Mouse (Mus musculus) heart, adult 11 months (tissue): Measurements from ENCODE around the gene Mbtd1.
"Not testable (repeated sequence)": the region's sequence is repeated elsewhere in the genome, so short reads cannot be mapped to it uniquely, and the experiment has no call there.

Source experiments
- DNase-seq: peaks from one replicate; pipeline ENCODE4 v3.0.0; 2022

Mbtd1 gene

DNA sequence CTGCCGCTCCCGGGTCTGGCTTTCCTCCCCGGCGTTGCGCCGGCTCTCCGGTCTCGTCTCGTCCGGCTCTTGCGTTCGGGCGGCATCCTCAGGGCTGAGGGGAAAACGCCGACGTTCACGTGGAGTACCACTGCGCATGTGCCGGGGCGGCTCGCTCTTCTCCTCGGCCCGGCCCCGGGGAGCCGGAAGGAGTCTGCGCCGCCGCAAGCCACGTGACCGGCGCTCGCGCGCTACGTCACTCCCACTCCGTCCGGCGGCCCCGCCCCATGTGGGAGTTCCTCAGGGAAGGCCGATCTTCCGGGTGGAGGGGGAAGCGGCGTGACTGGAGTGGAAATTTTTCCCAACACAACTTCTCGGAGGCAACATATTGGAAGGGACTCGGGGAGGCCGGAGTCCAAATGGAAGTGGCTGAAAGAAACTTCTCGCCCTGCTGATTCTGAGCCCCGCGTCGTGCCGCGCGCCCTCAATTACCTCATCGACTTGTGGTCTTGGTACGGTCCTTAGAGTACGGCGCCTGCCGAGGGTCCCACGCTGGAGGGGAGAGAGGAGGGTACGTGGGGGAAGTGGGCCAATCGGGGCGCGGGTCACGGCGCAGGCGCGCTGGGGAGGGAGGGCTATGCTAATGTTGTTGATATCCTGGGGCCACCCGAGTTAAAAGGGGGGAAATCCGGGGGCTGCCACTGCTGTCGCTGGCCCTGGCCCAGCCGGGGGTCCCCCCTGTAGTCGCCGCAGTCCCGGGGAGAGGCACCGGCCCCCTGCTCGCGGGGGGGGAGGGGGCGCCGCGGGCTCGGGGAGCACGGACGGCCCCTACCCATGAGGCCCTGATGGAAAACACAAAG is at the start of gene Mbtd1, which contains the start of gene Utp18:
TSS of gene Mbtd1 (plus strand) at position 281 of the 839 bp plus-strand sequence.
TSS of gene Utp18 (minus strand) at position 195 of the 839 bp plus-strand sequence.
- DNase-seq, result peak; percentile 100

DNA sequence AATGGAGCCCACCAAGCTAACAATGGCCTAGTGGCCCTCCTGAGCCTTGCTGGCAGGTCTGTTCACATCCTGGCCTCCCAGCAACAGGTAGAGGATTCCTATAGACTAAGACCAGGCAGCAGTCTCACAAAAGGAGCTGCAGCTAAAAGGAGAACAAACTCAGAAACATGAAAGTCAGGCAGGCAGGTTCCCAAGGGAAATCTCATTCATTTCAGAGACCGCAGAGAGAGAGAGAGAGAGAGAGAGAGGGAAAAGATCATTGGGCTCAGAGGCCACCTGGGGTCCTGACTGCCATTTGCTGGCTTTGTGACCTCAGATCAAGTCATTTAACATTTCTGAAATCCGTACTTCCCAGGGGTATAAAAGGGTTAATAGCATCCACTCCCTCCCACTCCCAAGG is 38.3 kb upstream of the Mbtd1 start:
- DNase-seq, result no peak

DNA sequence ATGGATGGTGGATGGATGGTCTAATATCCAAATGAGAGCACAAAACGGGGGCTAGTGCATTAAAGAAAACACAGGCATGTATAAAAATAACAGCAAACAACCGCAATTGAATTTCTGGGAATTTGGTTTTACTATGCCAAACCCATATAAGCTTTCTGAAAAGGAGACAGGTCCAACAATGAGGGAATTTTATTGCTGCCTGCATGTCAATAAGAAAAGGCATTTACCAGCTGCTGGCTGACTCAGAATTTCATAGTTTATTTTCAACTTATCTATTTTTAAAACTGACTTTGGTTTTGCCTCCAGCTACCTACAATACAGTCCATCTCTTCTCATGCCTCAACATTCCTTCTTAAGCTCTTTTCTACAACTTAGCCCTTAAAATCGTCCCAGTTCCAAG is 33.1 kb upstream of the Mbtd1 start:
- DNase-seq, result no peak

DNA sequence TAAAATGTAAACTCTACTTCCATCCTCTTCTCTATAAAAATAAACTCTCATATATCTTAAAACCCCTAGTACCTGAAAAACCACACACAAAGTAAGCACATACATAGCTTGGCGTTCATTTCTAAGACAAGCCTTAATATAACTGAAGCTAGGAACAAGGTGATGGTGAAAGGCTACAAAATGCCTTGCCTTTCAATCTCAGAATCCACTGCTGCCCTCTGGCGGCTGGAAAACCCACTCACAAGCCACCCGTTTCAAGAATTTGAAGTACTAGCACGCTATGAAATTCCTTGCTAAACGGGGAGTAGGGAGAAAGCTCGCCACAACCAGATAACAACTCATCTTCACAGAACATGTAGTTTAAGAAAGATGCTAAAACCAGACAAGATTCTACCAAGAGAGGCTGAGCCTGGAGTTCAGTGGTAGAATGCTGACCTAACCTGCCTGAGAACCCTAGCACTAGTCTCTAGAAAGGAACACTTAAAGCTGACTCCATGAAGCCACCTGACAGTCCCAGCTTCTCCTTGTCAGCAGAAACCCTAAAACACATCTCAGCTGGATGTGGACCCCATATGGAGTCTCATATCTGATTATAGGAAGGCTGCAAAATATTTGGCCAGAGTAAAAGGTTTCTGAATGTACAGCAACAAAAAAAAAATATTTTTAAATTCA is 29.2 kb upstream of the Mbtd1 start:
- peak; percentile 91 for DNase-seq

DNA sequence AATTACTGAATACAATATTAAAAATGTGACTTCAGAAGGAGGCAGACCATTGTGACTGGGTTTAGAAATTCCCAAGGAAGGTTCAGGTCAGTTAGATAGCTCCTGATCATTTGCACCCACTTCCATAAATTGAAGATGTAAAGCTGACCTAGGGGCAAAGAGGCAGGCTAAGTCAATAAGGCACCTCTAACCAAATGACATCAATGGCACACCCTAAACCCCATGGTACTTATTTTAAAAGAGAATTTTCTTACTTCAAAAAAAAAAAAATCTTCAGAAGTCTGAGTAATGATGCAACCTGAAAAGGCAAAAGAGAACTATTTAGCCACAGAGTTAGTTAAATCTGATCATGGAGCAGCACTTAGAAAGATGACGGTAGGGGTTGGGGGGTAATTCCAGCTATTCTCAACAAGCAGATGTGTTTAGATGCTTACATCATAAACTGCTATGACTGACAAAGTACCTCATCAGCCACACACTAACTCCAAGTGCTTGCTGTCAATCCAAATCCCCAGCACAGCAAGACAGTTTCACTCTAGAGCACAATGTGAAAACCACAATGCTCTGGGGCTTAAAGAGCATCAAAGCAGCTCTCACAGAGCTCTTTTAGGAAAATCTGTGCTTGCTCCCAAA is 25.0 kb upstream of the Mbtd1 start:
- DNase-seq, result no peak

DNA sequence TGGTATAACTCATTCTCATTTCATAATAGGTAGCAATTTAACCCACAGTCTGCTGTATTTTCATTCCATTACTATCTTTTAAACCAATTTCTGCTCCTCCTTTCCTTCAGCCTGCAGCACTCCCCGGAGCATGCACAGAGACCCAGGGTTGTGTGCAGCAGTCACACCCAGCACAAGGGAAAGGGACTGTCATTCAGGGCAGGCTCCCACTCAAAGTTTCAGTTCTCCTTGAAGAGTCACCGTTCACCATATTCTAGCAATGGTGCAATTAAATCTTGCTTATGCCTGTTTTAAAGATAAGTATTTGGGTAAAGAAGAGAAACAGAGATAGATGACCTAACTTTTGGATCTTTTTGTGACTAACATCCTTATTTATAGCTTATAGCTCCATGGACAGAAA is 24.5 kb upstream of the Mbtd1 start:
- DNase-seq, result no peak

DNA sequence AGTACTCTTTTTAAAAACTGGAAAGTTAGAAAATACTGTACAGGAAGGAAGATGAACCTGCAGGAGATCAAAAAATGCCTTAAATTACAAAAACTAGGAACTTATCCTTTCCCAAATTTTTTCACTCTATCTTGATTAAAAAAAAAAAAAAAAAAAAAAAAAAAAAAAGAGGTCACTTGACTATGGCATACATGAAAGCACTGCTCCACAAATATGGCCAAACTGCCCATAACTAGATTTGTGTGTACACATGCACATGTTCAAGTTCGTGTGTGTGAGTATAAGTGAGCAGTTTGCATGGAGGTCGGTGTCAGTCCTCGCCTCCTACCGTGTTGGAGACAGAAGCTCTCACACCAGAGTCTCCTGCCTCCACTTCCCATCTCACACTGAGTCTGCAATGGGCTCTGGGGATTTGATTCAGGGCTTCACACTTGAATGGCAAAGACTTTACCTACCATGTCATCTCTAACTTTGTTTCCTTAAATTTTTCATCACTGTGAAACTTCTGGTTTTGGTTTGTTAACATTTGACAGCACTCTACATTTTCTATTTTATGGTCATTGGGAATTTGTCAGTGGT is 23.5 kb upstream of the Mbtd1 start:
- no peak for DNase-seq

DNA sequence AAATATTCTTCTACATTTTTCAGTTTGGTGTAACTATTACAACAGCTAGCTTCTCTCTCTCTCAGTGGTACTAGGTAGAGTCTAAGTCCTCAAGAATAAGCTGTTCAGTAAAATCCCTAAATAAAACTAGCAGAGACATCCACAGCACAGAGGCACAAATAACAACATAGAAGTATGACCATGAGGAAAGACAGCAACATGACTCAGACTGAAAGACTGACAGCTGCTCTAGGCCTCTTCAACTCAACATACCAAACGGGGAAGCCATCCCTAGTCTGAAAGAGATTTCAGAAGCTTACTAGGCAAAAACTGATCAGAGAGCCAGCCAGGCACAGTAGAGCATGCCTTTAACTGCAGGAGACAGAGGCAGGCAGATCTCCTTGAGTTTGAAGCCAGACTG is 23.0 kb upstream of the Mbtd1 start:
- DNase-seq, result no peak

DNA sequence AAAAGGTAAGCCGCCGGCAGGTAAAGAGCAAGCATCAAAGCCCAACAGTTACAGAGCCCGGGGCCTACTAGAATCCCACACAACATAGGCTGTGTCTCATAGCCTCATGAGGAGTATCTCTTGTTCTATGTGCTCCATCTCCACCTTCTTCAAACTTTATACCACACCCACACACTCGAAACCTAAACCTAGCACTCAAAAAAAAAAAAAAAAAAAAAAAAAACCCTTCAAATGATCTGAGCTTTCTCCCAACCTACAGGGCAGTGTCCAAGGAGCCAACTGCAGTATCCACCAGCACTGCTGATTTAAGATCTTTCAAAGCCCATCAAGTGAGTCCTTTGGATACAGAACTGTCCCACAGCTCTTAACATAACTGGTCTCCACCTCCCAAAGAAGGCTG is 1.6 kb upstream of the Mbtd1 start:
- no peak for DNase-seq

DNA sequence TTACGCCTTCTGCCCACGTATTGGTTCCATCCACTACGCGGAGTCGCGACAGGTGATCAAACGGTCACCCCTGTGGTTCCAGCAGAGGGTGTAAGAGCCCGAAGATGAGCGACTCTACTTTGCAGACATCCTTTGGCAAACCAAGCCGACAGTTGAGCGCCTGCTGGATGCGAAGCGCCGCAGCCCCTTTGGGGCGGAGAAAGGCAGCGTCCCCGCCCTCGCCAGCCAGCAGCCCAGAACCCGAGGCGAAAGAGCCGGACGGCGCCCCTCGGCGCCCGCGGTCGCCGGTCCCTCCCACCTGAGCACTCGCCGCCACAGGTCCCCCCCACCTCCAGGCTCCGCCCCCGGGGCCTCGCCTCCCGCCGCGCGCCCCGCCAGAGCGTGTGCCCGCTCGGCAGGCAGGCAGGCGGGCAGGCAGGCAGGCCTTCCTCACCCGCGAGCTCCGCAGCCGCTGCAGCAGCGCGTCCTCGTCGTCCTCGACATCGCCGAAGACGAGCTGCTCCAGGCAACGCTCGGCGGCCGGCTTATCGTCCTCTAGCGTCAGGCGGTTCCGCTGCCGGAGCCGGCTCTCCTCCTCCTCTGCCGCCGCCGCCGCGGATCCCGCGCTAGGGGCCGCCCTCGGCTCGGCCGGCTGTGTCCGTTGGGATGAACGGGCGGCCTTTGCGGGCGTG is 616 bp upstream of the Mbtd1 start:
- peak; percentile 95 for DNase-seq

DNA sequence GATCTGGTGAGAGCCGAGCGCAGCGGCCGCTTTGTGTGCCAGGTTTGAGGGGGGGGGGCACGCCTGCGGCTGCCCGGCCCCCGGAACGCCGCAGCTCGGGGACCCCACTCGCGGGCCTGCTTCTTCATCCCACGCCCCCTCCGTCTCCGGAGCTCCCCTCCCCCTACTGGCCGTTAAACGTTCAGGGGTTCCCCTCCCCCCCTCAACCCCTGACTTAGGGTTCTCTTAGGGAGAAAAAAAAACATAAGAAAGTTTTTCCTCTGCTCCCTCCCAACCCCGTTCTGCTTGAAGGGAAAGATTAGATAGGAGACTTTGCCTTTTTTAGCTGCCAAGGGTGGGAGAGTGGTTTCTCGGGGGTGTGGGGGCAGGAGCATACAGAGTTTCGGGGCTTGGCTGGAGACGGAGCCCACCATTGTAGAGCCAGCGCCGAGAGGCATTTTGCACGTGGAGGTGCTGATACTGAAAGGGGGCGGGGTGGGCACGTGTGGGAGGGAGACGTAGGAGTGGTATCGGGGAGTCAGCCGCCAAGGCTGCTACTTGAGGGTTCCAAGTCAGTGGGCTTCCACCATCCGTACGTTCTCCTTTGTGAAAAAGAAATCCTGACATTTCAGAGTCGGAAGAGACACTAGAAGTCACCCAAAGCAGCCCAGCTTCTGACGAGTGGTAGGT is 893 bp downstream of the Mbtd1 start:
- DNase-seq, result peak; percentile 91

DNA sequence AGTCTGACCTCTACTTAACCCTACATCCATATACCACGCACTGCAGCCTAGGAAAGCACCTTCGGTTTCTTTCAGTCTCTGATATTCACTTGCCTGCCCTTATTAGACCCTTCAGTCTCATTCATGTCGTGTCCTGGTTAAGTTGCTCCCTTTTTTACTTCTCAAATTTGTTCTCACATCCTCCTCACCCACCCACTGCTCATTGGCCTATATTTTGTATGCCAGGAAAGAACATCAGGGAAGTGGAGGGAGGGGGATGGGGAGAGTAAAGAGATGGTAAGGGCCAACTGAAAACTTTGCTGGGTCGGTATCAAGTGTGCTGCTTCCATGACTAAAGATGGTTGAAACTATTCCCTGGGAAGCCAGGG is 1.4 kb downstream of the Mbtd1 start:
- DNase-seq, result no peak

DNA sequence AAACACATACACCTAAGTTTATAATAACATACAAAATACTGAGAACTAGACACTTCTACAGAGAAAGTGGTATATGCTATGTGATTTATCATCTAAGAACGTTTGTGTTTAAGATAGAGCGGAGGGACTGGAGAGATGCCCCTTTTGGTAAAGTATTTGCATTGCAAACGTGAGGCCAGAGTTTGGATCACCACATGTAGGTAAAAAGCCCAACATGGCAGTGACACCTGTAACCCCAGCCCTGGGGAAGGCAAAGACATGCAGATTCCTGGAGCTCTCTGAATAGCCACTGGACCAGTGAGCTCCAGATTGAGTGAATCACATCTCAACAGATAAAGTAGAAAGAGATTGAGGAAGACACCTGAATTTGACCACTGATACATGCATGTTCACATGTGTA is 12.1 kb downstream of the Mbtd1 start:
- no peak for DNase-seq

DNA sequence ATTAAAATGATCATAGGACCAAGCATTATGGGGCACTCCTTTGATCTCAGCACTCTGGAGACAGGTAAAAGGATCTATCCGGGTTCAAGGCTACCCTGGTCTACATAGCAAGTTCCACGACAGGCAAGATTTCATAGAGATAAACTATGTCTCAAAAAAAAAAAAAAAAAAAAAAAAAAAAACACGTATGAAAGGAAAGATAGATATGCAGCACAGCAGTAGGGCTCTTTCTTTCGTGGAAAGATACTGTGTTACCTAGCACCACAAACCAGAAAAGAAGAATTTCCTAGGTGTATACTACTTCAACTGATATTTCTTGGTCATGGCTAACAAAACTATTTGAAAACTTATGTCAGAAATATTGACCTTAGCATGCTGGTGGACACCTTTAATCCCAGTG is 21.2 kb downstream of the Mbtd1 start:
- no peak for DNase-seq

DNA sequence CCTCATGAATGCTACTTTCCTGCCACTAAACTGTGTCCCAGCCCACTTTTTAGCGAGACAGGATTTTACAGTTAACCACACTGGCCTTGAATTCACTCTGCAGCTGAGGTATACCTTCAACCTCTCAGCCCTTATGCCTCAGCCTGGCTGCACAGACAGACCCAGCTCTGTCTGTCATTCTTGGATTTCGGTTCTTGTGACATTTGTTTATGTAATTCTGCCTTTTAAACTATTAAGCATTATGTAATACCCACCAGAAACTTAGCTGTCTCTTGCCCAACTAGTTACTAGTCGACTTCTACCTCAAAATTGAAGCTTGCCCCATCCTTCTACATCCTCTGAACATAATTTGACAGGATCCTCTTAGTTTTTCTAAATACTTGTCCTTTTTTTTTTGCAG is 22.2 kb downstream of the Mbtd1 start:
- no peak for DNase-seq

DNA sequence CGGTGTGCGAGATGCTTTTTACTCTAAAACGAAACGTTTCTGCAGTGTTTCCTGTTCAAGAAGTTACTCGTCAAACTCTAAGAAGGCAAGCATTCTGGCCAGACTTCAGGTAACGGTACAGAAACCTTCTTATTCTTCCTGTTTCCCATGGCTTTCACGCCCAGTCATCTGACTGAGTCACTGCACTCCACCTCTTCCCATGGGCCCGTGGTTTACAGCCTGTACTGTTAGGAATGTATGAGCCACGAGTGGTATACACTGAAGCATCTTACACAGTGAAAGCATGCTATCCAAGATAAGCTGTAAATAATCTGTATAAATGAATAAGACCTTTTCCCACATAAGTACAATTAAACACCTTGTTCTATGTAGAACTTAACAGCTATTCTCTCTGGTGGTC is 23.2 kb downstream of the Mbtd1 start:
- DNase-seq, result no peak

DNA sequence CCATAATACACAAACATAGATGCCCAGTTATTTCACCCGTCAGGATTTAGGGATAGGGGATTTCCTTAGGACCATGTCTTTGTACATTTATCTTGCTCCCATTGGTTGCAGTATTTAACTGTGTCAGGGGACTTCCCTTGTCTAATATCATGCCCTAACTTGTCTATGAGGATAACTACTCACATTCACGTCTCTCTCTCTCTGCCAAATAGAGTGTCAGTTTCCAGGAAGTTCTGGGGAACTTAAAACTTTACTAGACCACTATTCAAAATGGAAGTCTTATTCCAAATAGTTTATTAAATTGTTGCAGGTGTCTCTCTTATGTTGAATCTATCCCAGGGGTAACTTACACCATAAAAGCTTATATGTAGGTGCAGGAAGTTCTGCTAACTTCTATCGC is 26.0 kb downstream of the Mbtd1 start:
- no peak for DNase-seq

DNA sequence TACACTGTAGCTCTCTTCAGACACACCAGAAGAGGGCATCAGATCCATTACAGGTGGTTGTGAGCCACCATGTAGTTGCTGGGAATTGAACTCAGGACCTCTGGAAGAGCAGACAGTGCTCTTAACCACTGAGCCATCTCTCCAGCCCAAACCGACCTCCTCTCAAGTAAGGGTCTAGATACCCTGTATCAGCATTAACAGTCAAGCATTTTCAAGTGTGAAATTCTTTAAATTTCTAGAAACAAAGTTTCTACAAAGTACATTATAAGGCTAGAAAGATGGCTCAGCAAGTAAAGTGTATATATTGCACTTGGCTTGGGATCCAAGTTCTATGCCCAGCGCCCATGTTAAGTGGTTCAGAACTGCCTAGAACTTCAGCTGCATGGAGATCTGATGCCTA is 29.4 kb downstream of the Mbtd1 start:
- not testable (repeated sequence) for DNase-seq

DNA sequence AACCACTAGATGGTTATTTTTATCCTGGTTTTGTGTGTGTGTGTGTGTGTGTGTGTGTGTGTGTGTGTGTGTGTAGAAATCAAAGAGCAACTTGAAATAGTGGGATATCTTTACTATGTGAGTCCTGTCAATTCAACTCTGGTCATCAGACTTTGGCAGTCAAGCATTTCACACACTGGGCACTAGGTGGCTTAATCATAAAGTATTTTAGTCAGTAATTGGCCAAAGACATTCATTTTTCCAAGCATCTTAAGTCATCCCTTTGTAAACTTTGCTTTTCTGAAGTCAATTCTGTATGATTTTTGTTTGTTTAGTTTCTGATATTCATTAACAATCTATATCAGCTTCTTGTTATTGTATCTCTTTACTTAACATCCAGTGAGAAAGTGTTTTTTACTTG is 43.5 kb downstream of the Mbtd1 start:
- DNase-seq, result no peak

DNA sequence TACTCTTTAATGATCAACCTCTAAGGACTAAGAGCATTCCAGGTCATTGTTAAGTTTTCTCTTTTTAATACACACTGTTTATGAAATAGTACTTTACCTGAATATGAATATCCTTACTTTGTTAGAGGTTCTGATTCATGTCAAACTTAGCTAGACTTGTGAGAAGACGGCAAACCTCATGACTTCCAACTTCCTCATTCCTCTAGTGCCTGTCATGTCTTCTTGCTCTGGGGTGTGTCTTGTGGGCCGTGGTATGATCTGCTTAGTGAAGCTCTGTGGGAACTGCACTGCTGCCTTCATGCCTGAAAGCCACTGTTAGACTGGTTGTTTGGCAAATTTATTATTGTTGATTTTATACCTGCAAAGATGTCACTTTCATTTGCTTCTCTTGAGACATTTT is 55.3 kb downstream of the Mbtd1 start:
- DNase-seq, result peak; percentile 82

DNA sequence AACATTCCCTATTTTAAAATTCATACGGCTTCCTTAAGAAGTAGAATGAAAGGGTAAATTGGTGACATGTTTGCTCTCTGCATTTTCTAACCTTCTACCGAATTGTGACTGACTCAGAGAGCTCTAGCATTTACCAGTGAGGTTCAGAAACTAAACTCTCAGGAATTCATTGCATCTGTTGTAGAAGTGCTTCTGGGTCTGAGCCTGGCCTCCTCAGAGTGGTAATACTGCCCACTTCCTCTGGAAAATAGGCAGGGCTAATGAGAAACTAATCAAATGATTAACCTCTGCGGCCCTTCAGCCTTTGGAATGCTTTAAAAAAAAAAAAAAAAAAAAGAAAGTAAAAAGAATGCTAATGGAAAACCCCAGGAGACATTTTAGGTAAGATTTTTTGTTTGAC is 59.3 kb downstream of the Mbtd1 start:
- DNase-seq, result no peak

DNA sequence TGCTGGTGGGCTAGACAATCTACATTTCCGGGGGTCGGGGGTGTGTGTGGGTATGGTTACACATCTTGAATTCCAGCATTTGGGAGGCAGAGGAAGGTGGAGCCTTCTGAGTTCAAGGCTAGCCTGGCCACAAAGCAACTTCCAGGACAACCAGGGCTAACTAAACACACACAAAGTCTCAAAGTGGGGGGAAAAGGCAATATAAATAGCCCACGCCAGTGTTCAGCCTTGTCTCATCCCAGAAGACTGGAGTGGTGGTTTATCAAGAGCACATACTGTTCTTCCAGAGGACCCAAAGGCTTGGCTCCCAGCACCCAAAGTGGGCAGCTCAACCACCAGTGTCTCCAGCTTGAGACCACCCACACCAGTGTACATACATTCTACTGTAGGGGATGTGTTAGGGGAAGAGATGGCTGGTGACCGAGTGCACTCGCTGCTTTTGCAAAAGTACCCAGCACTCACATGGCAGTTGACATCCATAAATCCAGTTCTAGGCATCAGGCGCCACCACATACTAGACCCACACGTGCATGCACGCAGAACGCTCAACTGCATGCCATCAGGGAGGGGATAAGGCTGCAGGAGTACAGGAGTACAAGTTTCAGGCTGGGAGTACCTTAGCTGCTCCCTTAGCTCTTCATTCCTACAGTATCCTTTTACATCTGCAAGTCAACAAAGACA is 63.4 kb downstream of the Mbtd1 start:
- DNase-seq, result peak; percentile 70
